Mouse (Mus musculus) small intestine, adult 2 months (tissue): ENCODE results near the gene Klhdc1. TPM values are rescaled to one million over a fixed set of nuclear protein-coding genes. Genes with fewer than 3 reads are reported as not detected.

Experiments used
- H3K27ac ChIP-seq: fragments of 200-500 bp; 2 replicates; pipeline ENCODE4 v1.5.1; 2012; ENCODE audit warnings: low read depth, low read length, control low read depth, inconsistent platforms; ENCODE audit not compliant: insufficient read depth
- H3K27me3 ChIP-seq: fragments of 200-500 bp; 2 replicates; pipeline ENCODE4 v1.6.1; 2012; ENCODE audit warnings: mild to moderate bottlenecking, moderate library complexity, low read length, inconsistent platforms; ENCODE audit not compliant: control insufficient read depth, insufficient read depth
- H3K36me3 ChIP-seq: fragments of 200-500 bp; 2 replicates; pipeline ENCODE4 v1.6.1; 2012; ENCODE audit warnings: mild to moderate bottlenecking, low read length, control low read depth, inconsistent platforms; ENCODE audit not compliant: control insufficient read depth, insufficient read depth
- H3K4me1 ChIP-seq: fragments of 200-500 bp; 2 replicates; pipeline ENCODE4 v1.6.1; 2012; ENCODE audit warnings: low read length, inconsistent platforms, mixed read lengths; ENCODE audit not compliant: control insufficient read depth, insufficient read depth, insufficient read length
- H3K4me3 ChIP-seq: fragments of 200-500 bp; 2 replicates; pipeline ENCODE4 v1.5.1; 2012; ENCODE audit warnings: low read depth, mild to moderate bottlenecking, control low read depth, inconsistent platforms, low read length, moderate library complexity
- CTCF ChIP-seq: fragments of 200-500 bp; IDR thresholded peaks from 2 replicates; pipeline ENCODE4 v1.5.1; 2012; ENCODE audit warnings: low read depth, mild to moderate bottlenecking, control low read depth, inconsistent platforms, low read length, moderate library complexity, mixed read lengths; ENCODE audit not compliant: insufficient replicate concordance, insufficient read length; ENCODE audit errors: extremely low read depth
- POLR2A ChIP-seq: fragments of 200-500 bp; IDR thresholded peaks from 2 replicates; pipeline ENCODE4 v1.6.1; 2012; ENCODE audit warnings: low read depth, mild to moderate bottlenecking, control low read depth, inconsistent platforms, low read length, moderate library complexity
- WGBS: fragments of 180-500 bp; shearing (Covaris S2); methylation state at CpG from one replicate; pipeline ENCODE4 v1.1.7; 2018; 5-methylcytosine and 5-hydroxymethylcytosine counted together
- polyA plus RNA-seq: library from polyadenylated mRNA; depleted of rRNA; stranded (reverse); fragments of >200 nt; gene quantifications from 2 replicates; pipeline ENCODE4 v1.2.3, GENCODE M21; 2012; rRNA removed

Klhdc1 gene
- polyA plus RNA-seq, 1 experiment = 2.6 TPM

GRCm38 (mm10) chr12:69304051-69304450, 63.1 kb downstream of the Klhdc1 start:
- TF ChIP-seq CTCF (no peak), POLR2A (no peak)
- no peak overlapping the region for H3K27ac ChIP-seq
- H3K27me3 ChIP-seq = no peaks in the 10 kb centered on the region
- H3K4me3 ChIP-seq = no peak overlapping the region
- peaks cover 49% of the 10 kb centered on the region for H3K36me3 ChIP-seq
- WGBS = 75% methylated on average over 2 of the region's 2 CpGs
- H3K4me1 ChIP-seq = peaks cover 4% of the 10 kb centered on the region

- Histone ChIP-seq H3K36me3 (peaks cover 68% of the 10 kb centered on the region), H3K4me3 (no peak overlapping the region)
- WGBS = 97% methylated on average over 7 of the region's 7 CpGs
Observed at GRCm38 (mm10) chr12:69306333-69306732, 65.4 kb downstream of the Klhdc1 start.

GRCm38 (mm10) chr12:69309659-69310058, 68.7 kb downstream of the Klhdc1 start:
- Histone ChIP-seq H3K4me1 (no peaks in the 10 kb centered on the region), H3K27me3 (no peaks in the 10 kb centered on the region), H3K4me3 (no peak overlapping the region), H3K27ac (no peak overlapping the region), H3K36me3 (peaks cover 72% of the 10 kb centered on the region)
- 95% methylated on average over 4 of the region's 4 CpGs for WGBS
- TF ChIP-seq POLR2A = no peak

More at GRCm38 (mm10) chr12:69306333-69306732, 65.4 kb downstream of the Klhdc1 start:
- H3K27ac ChIP-seq = no peak overlapping the region
- TF ChIP-seq CTCF (no peak), POLR2A (no peak)
- H3K4me1 ChIP-seq = no peaks in the 10 kb centered on the region
- H3K27me3 ChIP-seq = no peaks in the 10 kb centered on the region

- Histone ChIP-seq H3K4me1 (no peaks in the 10 kb centered on the region), H3K27me3 (no peaks in the 10 kb centered on the region), H3K36me3 (peaks cover 59% of the 10 kb centered on the region), H3K4me3 (no peak overlapping the region), H3K27ac (no peak overlapping the region)
- TF ChIP-seq POLR2A (no peak), CTCF (no peak)
Observed at GRCm38 (mm10) chr12:69318431-69318830, 77.5 kb downstream of the Klhdc1 start.

- no peak for TF ChIP-seq POLR2A
- TF ChIP-seq CTCF = no peak
- WGBS = 88% methylated on average over 3 of the region's 3 CpGs
- Histone ChIP-seq H3K4me3 (no peak overlapping the region), H3K4me1 (no peaks in the 10 kb centered on the region), H3K27ac (no peak overlapping the region), H3K27me3 (no peaks in the 10 kb centered on the region), H3K36me3 (peaks cover 42% of the 10 kb centered on the region)
Observed at GRCm38 (mm10) chr12:69331187-69331586, 90.2 kb downstream of the Klhdc1 start.

GRCm38 (mm10) chr12:69332147-69332546, 91.2 kb downstream of the Klhdc1 start:
- TF ChIP-seq CTCF (no peak), POLR2A (no peak)
- H3K27me3 ChIP-seq = no peaks in the 10 kb centered on the region
- no peak overlapping the region for H3K27ac ChIP-seq
- H3K36me3 ChIP-seq = peaks cover 42% of the 10 kb centered on the region
- WGBS = 45% methylated on average over 1 of the region's 1 CpGs
- no peaks in the 10 kb centered on the region for H3K4me1 ChIP-seq
- H3K4me3 ChIP-seq = no peak overlapping the region

GRCm38 (mm10) chr12:69333547-69333946, 92.6 kb downstream of the Klhdc1 start:
- peaks cover 46% of the 10 kb centered on the region for H3K36me3 ChIP-seq
- H3K27ac ChIP-seq = no peak overlapping the region
- no peaks in the 10 kb centered on the region for H3K27me3 ChIP-seq
- H3K4me1 ChIP-seq = no peaks in the 10 kb centered on the region
- H3K4me3 ChIP-seq = no peak overlapping the region
- WGBS = 80% methylated on average over 2 of the region's 2 CpGs
- no peak for TF ChIP-seq POLR2A

Other genes with a start within 250 kb of the Klhdc1 start
- 1,257 and 1,611 TPM in 2 replicates for gene Rps29, start 82.0 kb upstream of the Klhdc1 start, polyA plus RNA-seq
- 0.60 and 0.90 TPM in 2 replicates for gene Lrr1, start 72.4 kb upstream of the Klhdc1 start, polyA plus RNA-seq
- gene Rpl36al, start 57.1 kb upstream of the Klhdc1 start, polyA plus RNA-seq = 59.3 and 66.4 TPM in 2 replicates
- 19.1 and 20.6 TPM in 2 replicates for gene Mgat2, start 57.0 kb upstream of the Klhdc1 start, polyA plus RNA-seq
- gene Gm49383, start 44.1 kb upstream of the Klhdc1 start, polyA plus RNA-seq = 0.51 and 1.6 TPM in 2 replicates
- gene Dnaaf2, start 42.7 kb upstream of the Klhdc1 start, polyA plus RNA-seq = 0.50 and 0.93 TPM in 2 replicates
- gene Gm49384, start 36.9 kb upstream of the Klhdc1 start, polyA plus RNA-seq = not detected in 2 replicates
- 0.95 and 3.4 TPM in 2 replicates for gene Pole2, start 13.0 kb upstream of the Klhdc1 start, polyA plus RNA-seq
- gene Klhdc2, start 55.5 kb downstream of the Klhdc1 start, polyA plus RNA-seq = 18.9 and 22.6 TPM in 2 replicates
- 0.20 and 0.71 TPM in 2 replicates for gene Nemf, start 116.0 kb downstream of the Klhdc1 start, polyA plus RNA-seq
- gene Arf6, start 131.0 kb downstream of the Klhdc1 start, polyA plus RNA-seq = 223 and 652 TPM in 2 replicates
- 1.9 and 5.4 TPM in 2 replicates for gene Gm9887, start 131.3 kb downstream of the Klhdc1 start, polyA plus RNA-seq